Mouse (Mus musculus): ENCODE measurements at regions not wholly inside any gene's neighbourhood (a gene's known extent, or its start where the extent isn't known, plus 50 kb on each side); places are given as distances from the start of the nearest gene placed in this dataset.

DNA sequence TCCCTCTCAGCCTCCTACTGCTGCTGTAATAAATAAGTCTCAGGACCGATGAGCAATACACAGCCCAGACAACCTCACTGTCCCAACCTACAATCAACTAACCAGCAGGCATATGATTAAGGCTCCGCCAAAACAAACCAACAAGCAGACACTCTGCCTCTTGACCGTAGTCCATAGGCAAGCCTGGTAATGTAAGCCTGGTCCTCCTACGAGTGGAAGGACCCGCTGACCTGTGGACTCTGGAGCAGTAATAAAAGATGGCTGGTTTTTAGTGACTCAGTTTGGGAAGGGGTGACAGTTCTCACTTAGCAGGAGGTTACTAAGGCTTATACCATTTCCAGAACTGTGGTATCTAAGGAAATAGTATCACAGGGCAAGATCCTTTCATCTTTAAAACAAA is 53.4 kb downstream of the Gm47996 start:
- no peak for DNase-seq (ENCODE audit: low read depth, low spot score)

DNA sequence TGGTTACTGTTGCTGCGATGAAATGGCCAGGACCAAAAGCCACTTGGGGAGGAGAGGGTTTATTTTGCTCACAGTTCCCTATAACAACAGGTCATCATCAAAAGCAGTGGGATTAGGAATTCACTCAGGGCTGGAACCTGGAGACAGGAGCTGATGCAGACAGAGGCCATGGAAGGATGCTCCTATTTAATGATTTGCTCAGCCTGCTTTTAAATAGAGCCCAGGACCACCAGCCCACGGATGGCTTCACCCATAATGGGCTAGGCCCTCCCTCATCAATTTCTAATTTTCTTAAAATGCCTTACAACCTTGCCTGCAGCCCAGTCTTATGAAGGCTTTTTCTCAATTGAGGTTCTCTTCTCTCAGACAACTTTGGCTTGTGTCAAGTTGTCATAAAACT is 53.9 kb downstream of the Gm47996 start:
- DNase-seq (ENCODE audit: low read depth, low spot score) = no peak

DNA sequence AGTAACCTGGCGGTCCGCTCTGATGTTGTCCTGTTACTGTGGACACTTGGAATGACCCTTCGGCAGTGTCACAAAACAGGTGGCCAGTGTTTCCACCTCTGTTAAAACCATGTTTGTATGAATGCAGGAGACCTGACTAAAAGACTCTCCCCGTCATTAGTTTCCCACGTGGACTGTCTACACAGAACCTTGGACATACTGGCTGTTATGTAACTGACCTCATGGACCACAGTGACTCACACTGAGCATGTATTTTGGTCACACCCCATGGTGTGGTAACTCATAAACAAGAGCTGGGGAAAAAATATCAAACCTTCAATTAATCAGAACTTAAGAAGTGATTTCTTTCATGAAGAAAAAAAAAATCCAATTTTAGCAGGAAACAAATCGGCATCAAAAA is 54.9 kb downstream of the Gm47996 start:
- no peak for DNase-seq (ENCODE audit: low read depth, low spot score)

DNA sequence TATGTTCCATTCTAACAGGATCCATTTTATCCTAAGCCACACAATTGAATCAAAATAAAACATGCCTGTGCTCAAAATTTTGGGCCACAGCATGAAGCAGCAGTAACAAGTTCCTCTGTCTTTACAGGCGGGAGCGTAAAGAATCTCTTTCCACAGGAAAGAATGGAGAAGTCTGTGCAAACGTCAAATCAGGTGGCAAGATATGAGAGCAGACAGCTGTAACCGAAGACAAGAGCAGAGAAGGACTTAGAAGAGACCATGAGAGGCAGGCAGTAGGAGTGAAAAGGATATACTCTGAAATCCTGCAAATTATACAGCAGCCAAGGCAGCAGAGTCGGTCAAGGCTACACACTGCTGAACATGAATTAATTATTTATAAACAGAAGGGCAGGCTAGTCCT is 55.7 kb downstream of the Gm47996 start:
- DNase-seq (ENCODE audit: low read depth, low spot score) = no peak

DNA sequence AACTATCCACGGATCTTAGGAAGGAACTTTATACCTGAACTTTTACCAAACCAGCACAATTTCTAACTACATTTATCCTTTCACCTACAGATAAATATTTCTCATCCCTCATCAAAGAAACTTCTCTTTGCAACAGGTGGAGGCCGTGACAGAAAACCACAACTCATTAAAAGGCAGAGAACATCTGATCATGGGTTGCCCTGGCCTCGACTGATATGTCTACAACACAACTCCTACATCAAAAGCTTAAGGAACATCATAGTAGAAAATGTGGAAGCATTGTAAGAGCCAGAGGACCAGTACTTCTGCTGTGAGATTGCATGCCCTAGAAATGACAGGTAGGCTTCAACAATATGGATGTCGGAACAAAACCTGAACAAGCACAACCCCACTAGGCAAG is 56.8 kb downstream of the Gm47996 start:
- DNase-seq (ENCODE audit: low read depth, low spot score) = no peak

DNA sequence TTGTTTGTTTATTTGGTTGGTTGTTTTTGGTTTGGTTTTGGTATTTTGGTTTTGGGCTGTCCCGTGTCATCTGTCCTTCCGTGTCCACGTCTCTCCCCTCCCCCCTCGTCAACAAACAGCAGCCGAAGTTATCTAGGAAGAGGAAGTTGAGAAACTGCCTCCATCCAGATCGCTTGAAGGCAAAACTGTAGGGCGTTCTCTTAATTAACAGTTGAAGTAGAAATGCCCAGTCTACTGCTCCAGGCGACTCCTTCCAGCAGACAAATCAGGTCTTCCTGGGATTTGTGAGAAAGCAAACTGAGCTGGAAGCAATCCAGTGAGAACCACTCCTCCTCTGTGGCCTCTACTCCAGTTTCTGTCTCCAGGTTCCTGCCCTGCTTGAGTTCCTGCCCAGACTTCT is 60.8 kb downstream of the Gm47996 start:
- DNase-seq (ENCODE audit: low read depth, low spot score) = no peak

DNA sequence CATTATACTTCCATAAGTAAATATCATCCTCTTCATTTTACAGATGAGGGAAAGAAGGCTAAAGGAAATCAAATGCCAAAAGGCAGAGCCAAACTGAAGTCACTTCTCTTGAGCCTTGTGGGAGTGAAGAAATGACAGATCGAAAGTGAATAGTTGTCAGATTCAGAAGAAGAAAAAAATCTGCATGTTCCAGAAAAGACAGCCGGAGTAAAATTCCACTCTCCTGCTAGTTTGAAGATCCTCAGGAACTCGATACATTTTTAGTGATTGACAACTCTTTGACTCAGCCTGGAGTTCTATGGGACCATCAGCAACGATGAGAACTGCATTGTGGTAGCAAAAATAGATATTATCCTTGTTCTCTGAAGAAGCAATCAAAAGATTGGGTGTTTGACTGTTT is 64.4 kb downstream of the Gm47996 start:
- DNase-seq (ENCODE audit: low read depth, low spot score) = peak; percentile 52

DNA sequence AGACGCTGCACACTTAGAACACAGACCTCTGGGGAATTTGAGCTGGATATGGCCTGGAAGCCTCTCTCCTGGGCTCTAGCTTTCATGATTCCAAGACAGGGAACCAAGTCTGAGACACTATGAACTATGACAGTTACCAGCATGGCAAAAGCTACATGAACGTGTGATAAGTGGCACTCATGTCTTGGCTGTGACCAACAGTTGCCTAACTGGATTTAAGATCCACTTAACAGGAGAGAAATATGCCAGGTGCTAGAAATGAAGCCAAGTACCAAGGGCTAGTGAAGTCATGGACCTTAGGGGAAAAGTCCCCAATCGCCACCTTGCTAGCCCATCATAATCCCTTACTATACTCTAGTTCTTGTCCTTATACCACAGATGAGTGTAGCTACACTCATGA is 65.7 kb downstream of the Gm47996 start:
- no peak for DNase-seq (ENCODE audit: low read depth, low spot score)

DNA sequence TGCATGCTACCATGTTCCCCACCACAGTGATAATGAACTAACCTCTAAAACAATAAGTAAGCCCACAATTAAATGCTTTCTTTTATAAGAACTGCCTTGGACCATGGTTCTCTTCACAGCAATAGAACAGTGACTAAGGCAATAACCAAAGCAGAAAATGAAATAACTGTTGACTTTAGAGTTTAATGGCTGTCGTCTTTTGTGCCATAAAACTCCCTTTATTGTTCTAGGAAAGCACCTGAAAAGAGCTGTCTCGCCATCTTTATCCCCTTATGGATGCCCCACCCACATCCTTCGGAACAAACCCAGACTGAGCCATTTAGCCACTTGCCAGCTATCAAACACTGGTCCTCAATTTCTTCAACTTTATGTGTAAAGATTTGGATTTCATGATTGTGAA is 64.3 kb upstream of the Ivns1abp start:
- DNase-seq (ENCODE audit: low read depth, low spot score) = no peak

DNA sequence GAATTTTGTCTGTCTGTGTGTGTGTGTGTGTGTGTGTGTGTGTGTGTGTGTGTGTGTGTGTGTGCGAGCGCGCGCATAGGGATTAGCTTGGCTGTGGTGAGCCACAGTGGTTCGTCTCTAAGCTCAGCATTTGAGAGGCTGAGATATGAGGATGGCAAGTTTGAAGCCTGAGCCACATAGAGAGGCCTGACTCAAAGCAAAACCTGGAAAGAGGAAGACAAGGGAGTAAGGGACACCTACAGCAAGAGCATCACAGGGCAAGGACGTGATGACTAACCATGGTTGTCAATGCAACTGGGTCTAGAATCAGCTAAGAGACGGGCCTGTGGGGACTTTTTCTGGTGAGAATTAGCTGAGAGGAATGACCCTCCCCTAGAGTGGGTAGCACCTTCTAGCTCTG is 59.2 kb upstream of the Ivns1abp start:
- DNase-seq (ENCODE audit: low read depth, low spot score) = peak; percentile 31

DNA sequence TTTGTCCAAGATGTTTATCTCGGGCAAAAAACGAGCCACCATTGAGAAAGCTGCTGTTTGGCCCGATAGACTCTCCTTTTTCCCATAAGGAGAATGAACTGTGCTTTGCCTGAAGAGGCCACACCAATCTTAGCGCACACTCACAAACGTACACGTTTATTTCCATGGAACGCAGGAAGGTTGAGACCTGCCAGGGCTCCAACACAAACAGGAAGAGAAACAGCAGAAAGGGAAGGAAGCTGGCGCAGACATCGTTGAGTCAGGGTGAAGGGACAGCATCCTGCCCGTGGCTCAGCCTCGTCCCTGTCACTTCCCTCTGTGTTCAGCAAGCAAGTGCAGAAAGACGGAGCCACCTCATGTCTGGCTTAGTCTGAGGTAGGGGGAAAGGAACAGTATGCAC is 56.8 kb upstream of the Ivns1abp start:
- peak; percentile 59 for DNase-seq (ENCODE audit: low read depth, low spot score)

DNA sequence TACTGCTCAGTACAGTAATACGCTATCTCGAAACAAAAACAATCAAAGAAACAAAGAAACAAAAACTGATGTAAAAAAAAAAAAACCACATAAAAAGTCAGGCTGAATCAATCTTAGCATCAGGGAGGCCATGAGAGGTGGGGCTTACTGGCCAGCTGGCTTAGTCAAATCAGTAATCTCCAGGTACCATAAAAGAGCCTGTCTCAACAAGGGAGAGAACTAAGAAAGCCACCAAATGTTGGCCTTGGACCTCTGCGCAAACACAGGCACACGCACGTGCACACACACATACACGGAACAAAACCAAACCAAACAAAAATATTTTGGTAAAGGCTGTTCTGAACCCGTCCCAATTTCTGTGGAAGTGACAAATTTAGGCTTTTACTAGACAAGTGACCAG is 55.2 kb upstream of the Ivns1abp start:
- DNase-seq (ENCODE audit: low read depth, low spot score) = no peak

DNA sequence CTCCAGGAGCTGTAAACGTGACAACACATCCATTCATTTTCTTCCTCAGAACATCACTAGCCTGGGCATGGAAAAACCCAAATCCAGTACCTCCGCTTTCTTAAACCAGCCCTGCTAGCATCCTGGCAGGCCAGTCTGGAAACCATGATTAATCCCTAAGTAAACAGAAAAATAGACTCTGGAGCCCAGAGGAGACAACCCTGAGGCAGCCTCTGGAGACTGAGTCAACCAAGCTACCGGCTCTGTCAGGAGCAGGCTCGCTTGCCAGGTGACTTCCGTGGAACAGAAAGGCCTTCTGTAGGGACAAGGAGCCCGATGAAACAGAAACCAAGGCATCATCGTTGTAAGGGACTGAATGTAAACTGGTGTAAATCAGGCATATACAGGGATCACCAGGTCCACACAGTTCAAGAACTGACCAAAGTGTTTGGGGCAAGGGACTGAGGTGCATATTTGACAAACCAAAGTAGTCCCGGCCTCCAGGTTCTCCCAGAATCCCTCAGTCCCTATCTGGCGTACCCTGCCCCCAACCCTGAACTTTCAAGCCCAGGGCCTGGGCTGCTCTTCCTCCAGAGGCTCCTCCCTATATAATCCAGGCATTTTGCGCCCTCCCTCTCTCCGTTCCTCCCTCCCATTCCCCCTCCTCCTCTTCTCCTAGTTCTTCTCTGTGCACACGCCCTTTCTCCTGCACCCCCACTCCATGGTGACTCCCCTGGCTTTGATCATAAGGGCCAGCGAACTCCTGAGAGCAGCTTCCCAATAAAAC is 54.6 kb upstream of the Ivns1abp start:
- DNase-seq (ENCODE audit: low read depth, low spot score) = no peak

DNA sequence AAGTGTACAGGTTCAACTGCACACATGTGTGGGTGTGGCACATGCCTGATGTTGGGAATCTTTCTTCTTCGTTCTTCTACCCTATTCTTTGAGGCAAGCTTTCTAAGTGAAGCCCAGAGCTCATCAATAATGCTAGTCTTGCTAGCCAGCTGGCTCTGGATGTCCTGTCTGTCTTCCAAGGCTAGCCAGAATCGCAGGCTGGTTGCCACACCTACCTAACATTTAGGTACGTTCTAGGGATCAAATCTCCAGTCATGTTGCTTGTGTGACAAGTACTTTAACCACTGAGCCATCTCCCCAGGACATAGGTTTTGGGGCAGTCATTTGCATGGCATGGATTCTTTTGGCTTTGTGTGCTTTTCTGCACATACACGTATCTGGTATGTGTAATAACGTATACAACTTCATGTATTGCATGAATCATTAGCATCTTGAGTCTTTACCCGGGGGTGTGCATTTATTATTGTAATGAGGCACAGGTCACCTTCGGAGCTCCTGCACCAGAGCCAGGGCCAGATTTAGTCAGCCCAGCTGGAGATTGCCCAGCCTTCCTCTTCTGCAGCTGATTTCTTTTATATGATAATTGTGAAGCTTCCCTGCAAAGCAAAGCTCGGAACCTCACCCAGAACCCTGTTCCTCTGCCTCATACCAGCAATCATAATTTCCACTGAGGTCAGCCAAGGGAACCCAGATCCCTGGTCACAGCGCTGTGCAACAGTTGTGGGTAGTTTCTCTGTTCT is 50.8 kb upstream of the Ivns1abp start:
- peak; percentile 16 for DNase-seq (ENCODE audit: low read depth, low spot score)

All from brain, adult 2 months (tissue).